Mouse (Mus musculus) liver, embryonic 14.5 days (tissue): ENCODE data around the gene Mroh8.

Experiments used
- CTCF ChIP-seq: IDR thresholded peaks from 2 replicates; pipeline ENCODE4 v1.5.1; 2016; ENCODE audit warnings: antibody characterized with exemption, low read depth, control low read depth
- EP300 ChIP-seq: IDR thresholded peaks from 2 replicates; pipeline ENCODE4 v1.6.1; 2016; ENCODE audit warnings: antibody characterized with exemption, low read depth

GRCm38 (mm10) chr2:157322029-157322766 lies 42.8 kb upstream of the Mroh8 start:
- TF ChIP-seq CTCF (no peak), EP300 (no peak)
